Mouse (Mus musculus) bone marrow macrophage, adult 2 months (primary cell): ENCODE results near the gene Tiam1.

Source experiments
- CTCF ChIP-seq: IDR thresholded peaks from 2 replicates; pipeline ENCODE4 v1.5.1; 2012; ENCODE audit warnings: low read depth, mild to moderate bottlenecking, low read length, moderate library complexity
- POLR2A ChIP-seq: IDR thresholded peaks from 2 replicates; pipeline ENCODE4 v1.6.1; 2012; ENCODE audit warnings: mild to moderate bottlenecking, low read depth, low read length, borderline replicate concordance

DNA sequence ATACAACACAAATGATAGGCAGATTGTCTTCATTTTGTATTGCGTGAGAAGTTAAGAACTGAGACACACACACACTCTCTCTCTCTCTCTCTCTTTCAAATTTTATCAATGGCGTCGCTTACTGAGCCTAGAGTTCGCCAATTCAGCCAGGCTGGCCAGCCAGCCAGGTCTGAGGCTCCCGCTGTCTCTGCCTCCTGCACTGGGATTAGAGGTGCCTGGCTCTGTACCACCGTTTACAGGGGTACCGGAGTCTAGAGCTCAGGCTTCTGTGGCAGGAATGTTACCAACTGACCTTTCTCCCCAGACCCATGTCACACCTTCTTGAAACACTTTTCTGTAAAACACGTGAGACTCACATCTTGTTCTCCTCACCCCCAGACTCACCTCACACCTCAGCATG, 298.1 kb downstream of the Tiam1 start:
- TF ChIP-seq CTCF (no peak), POLR2A (no peak)
